Mouse (Mus musculus) Patski (cell line): ENCODE measurements around the gene Apol9b. TPM values are rescaled to one million over a fixed set of nuclear protein-coding genes. Genes with fewer than 3 reads are reported as not detected.

ENCODE experiments used
- ATAC-seq: fragments of 100-300 bp; one replicate; pipeline ENCODE4 v1.8.0; 2021
- CTCF ChIA-PET: fragments of 350-600 bp; sonication (Branson Sonifier 250); formaldehyde crosslinking; loops from one replicate; lab custom pipeline; 2022; ENCODE audit warnings: inconsistent platforms; lab: Charles Lee
- POLR2A ChIA-PET: fragments of 350-600 bp; sonication (Branson Sonifier 250); formaldehyde crosslinking; loops from one replicate; lab custom pipeline; 2022; ENCODE audit warnings: antibody characterized with exemption, inconsistent platforms; lab: Charles Lee
- DNase-seq: peaks from one replicate; pipeline ENCODE4 v3.0.0-alpha.2; 2011; ENCODE audit warnings: low read depth, low spot score
- H3K27me3 ChIP-seq: fragments of 371-371 bp; one replicate; pipeline ENCODE4 v1.5.1; 2021
- CTCF ChIP-seq: fragments of 100-300 bp; IDR thresholded peaks from one replicate; pipeline ENCODE4 v1.5.1; 2021
- in situ Hi-C: fragments of 300-500 bp; cut with MboI; formaldehyde crosslinking; loops from 3 replicates; pipeline ENCODE4 v1.11.1; 2018; ENCODE audit warnings: low pct_unique_long_range_greater_than_20kb, mixed read lengths
- polyA plus RNA-seq: library from polyadenylated mRNA; unstranded; gene quantifications from one replicate; pipeline ENCODE4 v1.2.3, GENCODE M21; 2021

The Apol9b gene
- polyA plus RNA-seq, 1 experiment from 2014 or later = 0.33 TPM

GRCm38 (mm10) chr15:77748414-77748813, 19.6 kb downstream of the Apol9b start:
- in situ Hi-C loops = no loop called here
- no peak for ATAC-seq

GRCm38 (mm10) chr15:77749717-77750116, 20.9 kb downstream of the Apol9b start:
- TF ChIP-seq CTCF = no peak
- ChIA-PET CTCF (interaction anchor here (1.6 kb wide), 1 partner anchor 9 kb away, joined by 9 read pairs; no protein-coding TSS in a partner anchor), POLR2A (interaction anchor here (0.6 to 1.2 kb wide), 2 partner anchors 16 to 1024 kb away, joined by 3 to 4 read pairs; no protein-coding TSS in a partner anchor)
- no peak for ATAC-seq
- no peaks in the 10 kb centered on the region for H3K27me3 ChIP-seq
- DNase-seq = no peak
- in situ Hi-C loops = no loop called here

More at GRCm38 (mm10) chr15:77748414-77748813, 19.6 kb downstream of the Apol9b start:
- H3K27me3 ChIP-seq = no peaks in the 10 kb centered on the region
- POLR2A ChIA-PET = no interaction called here
- no peak for TF ChIP-seq CTCF
- CTCF ChIA-PET = no interaction called here
- no peak for DNase-seq

DNA sequence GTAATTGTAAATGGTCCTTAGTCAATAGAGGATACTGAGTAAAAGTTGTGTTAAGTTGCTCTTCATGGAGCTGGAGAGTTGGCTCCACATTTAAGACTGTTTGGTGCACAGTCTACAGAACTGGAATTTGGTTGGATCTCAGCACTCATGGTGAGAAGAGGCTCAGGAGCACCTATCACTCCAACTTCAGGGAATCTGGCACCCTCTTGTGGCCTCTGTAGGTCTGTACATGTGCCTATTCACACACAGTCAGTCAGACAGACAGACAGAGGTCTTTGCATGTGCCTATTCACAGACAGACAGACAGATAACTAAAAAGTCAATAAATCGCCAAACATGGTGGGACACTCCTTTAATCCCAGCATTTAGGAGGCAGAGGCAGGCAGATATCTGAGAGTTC, 21.6 kb downstream of the Apol9b start:
- ATAC-seq (no peak), DNase-seq (no peak)
- in situ Hi-C loops = no loop called here
- POLR2A ChIA-PET = interaction anchor here (0.5 kb wide), 1 partner anchor 1469 kb away, joined by 3 read pairs; no protein-coding TSS in a partner anchor
- TF ChIP-seq CTCF = peak; percentile 82
- no peaks in the 10 kb centered on the region for H3K27me3 ChIP-seq
- CTCF ChIA-PET = interaction anchor here (0.9 to 1.6 kb wide), 2 partner anchors 10 to 56 kb away, joined by 3 to 9 read pairs; no protein-coding TSS in a partner anchor

DNA sequence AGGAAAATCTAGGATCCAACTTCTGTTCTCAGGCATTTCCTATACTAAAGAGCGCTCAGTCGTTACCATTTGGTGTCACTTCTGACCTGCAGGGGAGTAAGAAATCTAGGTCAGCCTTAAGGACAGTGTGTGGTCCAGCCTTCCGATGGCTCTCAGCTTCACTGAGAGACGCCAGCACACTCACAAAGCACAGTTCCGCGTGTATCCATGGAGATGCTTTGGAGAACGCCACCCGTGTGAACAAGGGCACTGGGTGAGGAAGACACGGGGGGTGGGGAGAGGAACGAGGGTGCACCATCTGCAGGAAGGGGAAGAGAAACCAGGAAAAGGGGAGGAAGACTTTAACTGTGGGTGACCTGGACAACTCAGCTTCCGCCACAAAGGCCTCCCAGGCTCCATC, 23.6 kb downstream of the Apol9b start:
- ATAC-seq (no peak), DNase-seq (no peak)
- no peaks in the 10 kb centered on the region for H3K27me3 ChIP-seq
- POLR2A ChIA-PET = no interaction called here
- in situ Hi-C loops = no loop called here
- CTCF ChIA-PET = no interaction called here
- no peak for TF ChIP-seq CTCF

DNA sequence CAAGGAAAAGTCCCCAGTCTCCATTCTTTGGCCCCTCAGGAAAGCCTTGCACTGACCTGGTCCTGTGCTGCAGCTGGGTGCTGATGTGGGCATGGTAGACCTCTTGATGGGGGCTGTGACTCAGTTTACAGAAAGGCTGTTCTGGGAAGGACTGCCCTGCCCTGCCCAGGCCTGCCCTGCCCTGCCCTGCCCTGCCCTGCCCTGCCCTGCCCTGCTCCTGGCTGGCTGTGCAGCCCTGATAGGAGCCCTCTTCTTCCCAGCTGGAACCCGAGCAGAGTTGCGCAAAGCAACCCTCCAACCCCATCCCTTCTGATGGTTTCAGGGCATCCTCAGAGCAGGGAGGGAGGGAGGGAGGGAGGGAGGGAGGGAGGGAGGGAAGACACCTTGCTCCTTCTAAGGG, 26.3 kb downstream of the Apol9b start:
- ATAC-seq = no peak
- in situ Hi-C loops = no loop called here
- TF ChIP-seq CTCF = no peak
- no peaks in the 10 kb centered on the region for H3K27me3 ChIP-seq
- ChIA-PET CTCF (no interaction called here), POLR2A (no interaction called here)
- no peak for DNase-seq

DNA sequence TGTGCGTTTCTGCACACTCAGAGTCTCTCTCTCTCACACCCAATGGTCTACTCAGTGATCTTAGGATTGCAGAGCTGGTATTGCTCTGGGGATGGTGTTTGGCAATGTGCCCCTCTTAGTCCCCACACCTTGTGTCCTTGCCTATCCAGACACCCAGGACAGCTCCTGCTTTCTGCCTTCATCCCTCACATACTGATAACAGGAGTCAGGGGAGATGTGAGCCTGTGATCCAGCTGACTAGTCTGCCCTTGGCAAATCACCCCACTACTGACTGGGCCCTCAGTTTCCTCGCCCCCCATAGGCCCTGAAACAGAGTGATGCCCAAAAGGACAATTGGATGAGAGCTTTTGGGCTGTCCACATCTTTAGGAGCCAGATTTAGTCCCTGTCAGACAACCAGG, 27.2 kb downstream of the Apol9b start:
- TF ChIP-seq CTCF = no peak
- H3K27me3 ChIP-seq = no peaks in the 10 kb centered on the region
- ChIA-PET POLR2A (no interaction called here), CTCF (interaction anchor here (2.1 kb wide), 1 partner anchor 11 kb away, joined by 8 read pairs; no protein-coding TSS in a partner anchor)
- DNase-seq (no peak), ATAC-seq (no peak)
- in situ Hi-C loops = no loop called here

DNA sequence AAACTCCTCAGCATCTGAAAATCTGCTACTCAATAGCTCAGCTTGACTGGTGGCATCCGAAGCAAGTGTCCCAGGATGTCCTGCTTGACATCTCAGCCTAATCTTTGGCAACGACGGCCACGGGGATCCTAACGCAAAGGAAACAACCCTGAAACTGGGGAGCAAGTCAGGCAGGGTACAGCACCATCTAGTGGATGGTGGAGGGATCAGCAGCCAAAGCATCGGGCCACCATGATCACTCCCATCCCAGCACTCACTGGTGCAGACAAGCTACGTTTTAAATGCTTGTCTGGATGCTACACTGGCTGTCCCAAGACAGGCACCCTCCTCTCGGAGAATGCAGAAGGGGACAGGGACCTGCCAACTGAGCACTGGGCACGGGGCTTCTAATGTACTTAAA, 28.0 kb downstream of the Apol9b start, which contains the start of gene Apol8:
Gene Apol8, minus strand, starts transcription at position 156 of the 400 bp plus-strand sequence.
- no peak for TF ChIP-seq CTCF
- in situ Hi-C loops = no loop called here
- no peak for DNase-seq
- CTCF ChIA-PET = interaction anchor here (0.6 to 2.1 kb wide), 6 partner anchors 10 to 165 kb away, joined by 3 to 8 read pairs (median 4); no protein-coding TSS in a partner anchor
- no peaks in the 10 kb centered on the region for H3K27me3 ChIP-seq
- peak; percentile 52 for ATAC-seq
- POLR2A ChIA-PET = no interaction called here

- in situ Hi-C loops = no loop called here
- no peak for DNase-seq
- TF ChIP-seq CTCF = no peak
- ChIA-PET CTCF (interaction anchor here (0.6 to 2.1 kb wide), 6 partner anchors 9 to 164 kb away, joined by 3 to 8 read pairs (median 4); no protein-coding TSS in a partner anchor), POLR2A (no interaction called here)
- no peak for ATAC-seq
- no peaks in the 10 kb centered on the region for H3K27me3 ChIP-seq
Observed at GRCm38 (mm10) chr15:77757586-77758226, 28.9 kb downstream of the Apol9b start.

GRCm38 (mm10) chr15:77760037-77760436, 31.2 kb downstream of the Apol9b start:
- ATAC-seq (no peak), DNase-seq (no peak)
- ChIA-PET POLR2A (interaction anchor here (0.7 kb wide), 1 partner anchor 212 kb away, joined by 4 read pairs; no protein-coding TSS in a partner anchor), CTCF (interaction anchor here (8.2 kb wide), 1 partner anchor 17 kb away, joined by 49 read pairs; no protein-coding TSS in a partner anchor)
- H3K27me3 ChIP-seq = no peaks in the 10 kb centered on the region
- TF ChIP-seq CTCF = no peak
- in situ Hi-C loops = no loop called here

GRCm38 (mm10) chr15:77761083-77761482, 32.2 kb downstream of the Apol9b start:
- CTCF ChIA-PET = interaction anchor here (8.2 kb wide), 1 partner anchor 16 kb away, joined by 49 read pairs; no protein-coding TSS in a partner anchor
- in situ Hi-C loops = no loop called here
- ATAC-seq = no peak
- no peak for TF ChIP-seq CTCF
- POLR2A ChIA-PET = no interaction called here
- H3K27me3 ChIP-seq = no peaks in the 10 kb centered on the region
- no peak for DNase-seq
